Mouse (Mus musculus) embryonic stem cell, embryonic (primary cell): Measurements from ENCODE around the gene Sp9.

Experiments used
- CTCF ChIA-PET, 4 experiments: fragments of 300-600 bp in 2 of 4; fragments of 350-600 bp in 2 of 4; sonication (Branson Sonifier 250); formaldehyde crosslinking; loops; one replicate each; lab custom pipeline; 2022; ENCODE audit warnings: inconsistent platforms in 2 of 4; lab: Charles Lee
- POLR2A ChIA-PET, 4 experiments: fragments of 300-600 bp in 2 of 4; fragments of 350-600 bp in 2 of 4; sonication (Branson Sonifier 250); formaldehyde crosslinking; loops; one replicate each; lab custom pipeline; 2022; ENCODE audit warnings: antibody characterized with exemption in 4 of 4, inconsistent platforms in 1 of 4; lab: Charles Lee

Sp9 gene

GRCm38 (mm10) chr2:73270593-73271458 lies 899 bp upstream of the Sp9 start:
- CTCF ChIA-PET: interaction anchor here in 2 of 4 experiments (0.6 kb wide), 3 partner anchors 42 to 290 kb away, joined by 3 to 4 read pairs (median 4); partner anchors contain the start of gene Sp3 (in 1 of the 2)

DNA sequence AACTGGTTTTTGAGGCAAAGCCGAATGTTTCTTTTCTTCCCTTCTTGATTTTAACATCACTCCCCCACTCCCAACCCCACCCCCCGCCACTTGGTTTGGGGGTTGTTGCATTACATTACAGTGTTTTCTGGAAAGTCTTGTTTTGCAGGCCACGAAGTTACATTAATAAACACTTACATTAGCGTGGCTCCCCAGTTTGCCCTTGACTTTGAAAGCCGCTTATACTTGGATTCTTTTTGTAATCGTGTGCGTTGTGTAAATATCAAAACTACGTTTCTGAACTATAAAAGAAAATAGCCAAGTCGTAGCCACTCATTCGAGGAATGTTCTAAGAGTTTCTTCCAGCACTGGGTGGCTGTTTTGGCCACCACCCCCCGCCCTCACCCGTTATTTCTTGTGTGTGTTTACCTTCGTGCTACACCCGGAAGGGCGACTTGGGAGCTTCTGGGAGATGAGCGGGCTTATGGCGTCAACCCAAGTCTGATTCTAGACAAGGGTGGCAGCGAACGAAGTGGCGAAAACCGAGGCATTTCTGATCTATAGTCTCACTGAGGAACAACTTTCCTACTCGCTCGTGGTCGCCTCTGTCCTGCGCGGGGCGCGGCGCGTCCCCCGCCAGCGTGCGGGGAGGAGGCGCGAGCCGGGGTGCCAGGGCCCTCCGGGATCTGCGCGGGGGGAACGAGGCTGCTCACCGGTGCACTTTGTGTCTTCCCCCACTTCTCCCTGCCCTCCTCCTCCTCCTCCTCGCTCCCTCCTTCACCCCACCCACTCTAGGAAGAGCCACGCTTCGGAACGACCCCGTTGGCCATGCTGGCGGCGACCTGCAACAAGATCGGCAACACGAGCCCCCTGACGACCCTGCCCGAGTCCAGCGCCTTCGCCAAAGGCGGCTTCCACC lies 875 bp downstream of the Sp9 start:
- CTCF ChIA-PET: no interaction called here
- POLR2A ChIA-PET: interaction anchor here in 3 of 4 experiments (0.7 to 2.1 kb wide), 4 partner anchors 8 to 114 kb away, joined by 3 to 9 read pairs (median 4); partner anchors contain the start of gene Gpr155 (in 1 of the 3)

More at GRCm38 (mm10) chr2:73270593-73271458, 899 bp upstream of the Sp9 start:
- POLR2A ChIA-PET: interaction anchor here in 3 of 4 experiments (0.6 to 2.1 kb wide), 6 partner anchors 8 to 285 kb away, joined by 3 to 9 read pairs (median 4); partner anchors contain the start of gene Gpr155 (in 1 of the 3)

DNA sequence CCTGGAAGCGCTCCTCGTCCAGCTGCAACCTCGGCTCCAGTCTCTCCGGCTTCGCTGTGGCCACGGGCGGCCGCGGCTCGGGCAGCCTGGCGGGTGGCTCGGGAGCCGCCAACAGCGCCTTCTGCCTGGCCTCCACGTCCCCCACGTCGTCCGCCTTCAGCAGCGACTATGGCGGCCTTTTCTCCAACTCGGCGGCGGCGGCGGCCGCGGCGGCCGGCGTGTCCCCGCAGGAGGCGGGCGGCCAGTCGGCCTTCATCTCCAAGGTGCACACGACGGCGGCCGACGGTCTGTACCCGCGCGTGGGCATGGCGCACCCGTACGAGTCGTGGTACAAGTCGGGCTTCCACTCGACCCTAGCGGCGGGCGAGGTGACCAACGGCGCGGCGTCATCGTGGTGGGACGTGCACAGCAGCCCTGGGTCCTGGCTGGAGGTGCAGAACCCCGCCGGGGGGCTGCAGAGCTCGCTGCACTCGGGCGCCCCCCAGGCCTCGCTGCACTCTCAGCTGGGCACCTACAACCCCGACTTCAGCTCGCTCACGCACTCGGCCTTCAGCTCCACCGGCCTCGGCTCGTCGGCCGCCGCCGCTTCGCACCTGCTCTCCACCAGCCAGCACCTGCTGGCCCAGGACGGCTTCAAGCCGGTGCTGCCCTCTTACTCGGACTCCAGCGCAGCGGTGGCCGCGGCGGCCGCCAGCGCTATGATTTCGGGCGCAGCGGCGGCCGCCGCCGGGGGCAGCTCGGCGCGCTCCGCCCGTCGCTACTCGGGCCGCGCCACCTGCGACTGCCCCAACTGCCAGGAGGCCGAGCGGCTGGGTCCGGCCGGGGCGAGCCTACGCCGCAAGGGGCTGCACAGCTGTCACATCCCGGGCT lies 1.8 kb downstream of the Sp9 start:
- ChIA-PET POLR2A (interaction anchor here in 3 of 4 experiments (0.6 to 1.6 kb wide), 5 partner anchors 10 to 252 kb away, joined by 3 to 5 read pairs (median 3); partner anchors contain the start of gene Gpr155 (in 1 of the 3)), CTCF (no interaction called here)

- ChIA-PET POLR2A (interaction anchor here in 2 of 4 experiments (0.6 to 1.6 kb wide), 4 partner anchors 9 to 253 kb away, joined by 3 to 5 read pairs (median 4); no protein-coding TSS in a partner anchor), CTCF (interaction anchor here in 2 of 4 experiments (0.6 kb wide), 3 partner anchors 141 to 1529 kb away, joined by 3 to 5 read pairs (median 5); no protein-coding TSS in a partner anchor)
Observed at GRCm38 (mm10) chr2:73274119-73274920, 2.6 kb downstream of the Sp9 start.

- CTCF ChIA-PET: interaction anchor here in 3 of 4 experiments (0.6 kb wide), 4 partner anchors 142 to 1530 kb away, joined by 3 to 5 read pairs (median 4); no protein-coding TSS in a partner anchor
- POLR2A ChIA-PET: no interaction called here
Observed at GRCm38 (mm10) chr2:73275261-73276040, 3.7 kb downstream of the Sp9 start.

DNA sequence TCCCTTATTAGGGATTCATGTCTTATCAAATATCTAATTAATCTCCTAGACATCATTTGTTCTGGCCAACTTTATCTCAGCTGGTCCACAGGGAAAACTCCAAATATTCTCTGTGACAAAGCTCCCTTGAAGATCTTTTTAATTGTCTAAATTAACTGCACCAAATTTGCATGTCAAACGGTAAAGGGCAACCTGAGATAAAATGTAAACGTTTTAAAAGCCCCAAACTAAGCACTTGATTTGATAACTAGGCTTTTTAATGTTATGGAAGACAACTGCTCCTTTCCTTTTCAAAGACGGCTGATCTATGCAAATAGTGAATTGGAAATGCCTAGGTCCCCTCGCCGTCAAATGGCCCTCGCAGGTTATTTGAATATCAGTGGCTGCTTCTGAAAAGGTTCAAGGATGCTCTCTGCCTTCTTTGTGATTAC lies 4.4 kb downstream of the Sp9 start:
- POLR2A ChIA-PET: no interaction called here
- CTCF ChIA-PET: interaction anchor here in 1 of 4 experiments (0.6 kb wide), 1 partner anchor 325 kb away, joined by 4 read pairs; no protein-coding TSS in a partner anchor

- CTCF ChIA-PET: interaction anchor here in 3 of 4 experiments (0.9 to 2.2 kb wide), 11 partner anchors 10 to 1239 kb away, joined by 3 to 13 read pairs (median 4); no protein-coding TSS in a partner anchor
- POLR2A ChIA-PET: interaction anchor here in 2 of 4 experiments (0.5 to 3.1 kb wide), 4 partner anchors 13 to 256 kb away, joined by 3 to 11 read pairs (median 5); no protein-coding TSS in a partner anchor
Observed at GRCm38 (mm10) chr2:73277021-73277708, 5.4 kb downstream of the Sp9 start.

DNA sequence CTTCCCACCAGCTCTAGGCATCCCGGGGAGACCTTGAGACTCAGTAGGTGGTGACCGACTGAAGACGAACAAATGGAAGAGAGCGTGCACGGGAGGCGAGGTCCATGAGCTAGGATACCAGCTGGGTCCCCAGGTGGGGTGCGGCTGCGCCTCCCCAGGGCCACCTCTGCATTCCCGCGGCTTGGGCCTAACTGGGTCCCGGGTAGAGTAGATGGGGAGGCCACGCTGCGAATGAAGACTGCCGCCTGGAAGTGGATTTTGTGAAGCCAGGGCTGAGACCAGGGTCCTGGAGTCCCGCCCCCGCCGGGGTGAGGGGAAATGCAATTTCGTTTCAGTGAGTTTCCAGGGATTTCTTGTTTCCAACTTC lies 6.0 kb downstream of the Sp9 start:
- CTCF ChIA-PET: interaction anchor here in 3 of 4 experiments (0.6 to 2.2 kb wide), 14 partner anchors 8 to 1239 kb away, joined by 3 to 13 read pairs (median 4); no protein-coding TSS in a partner anchor

GRCm38 (mm10) chr2:73278131-73278854 lies 6.6 kb downstream of the Sp9 start:
- ChIA-PET CTCF (interaction anchor here (0.5 to 2.2 kb wide), 55 partner anchors 7 to 1313 kb away, joined by 3 to 14 read pairs (median 4); partner anchors contain the start of genes Gpr155 (in 1 of the 4) and Sp3 (in 1 of the 4)), POLR2A (interaction anchor here (0.6 to 3.1 kb wide), 12 partner anchors 8 to 1043 kb away, joined by 3 to 11 read pairs (median 4); partner anchors contain the start of genes Cir1 (in 1 of the 4) and Scrn3 (in 1 of the 4))

More for the DNA sequence above, 6.0 kb downstream of the Sp9 start:
- POLR2A ChIA-PET: interaction anchor here in 2 of 4 experiments (0.5 to 3.1 kb wide), 4 partner anchors 14 to 257 kb away, joined by 3 to 11 read pairs (median 5); no protein-coding TSS in a partner anchor

GRCm38 (mm10) chr2:73278869-73279268 lies 7.1 kb downstream of the Sp9 start:
- CTCF ChIA-PET: interaction anchor here (0.6 to 2.2 kb wide), 41 partner anchors 9 to 1314 kb away, joined by 3 to 14 read pairs (median 4); partner anchors contain the start of gene Sp3 (in 1 of the 4)
- POLR2A ChIA-PET: interaction anchor here in 3 of 4 experiments (0.7 to 3.1 kb wide), 12 partner anchors 9 to 1044 kb away, joined by 3 to 11 read pairs (median 3); partner anchors contain the start of genes Cir1 (in 1 of the 3) and Scrn3 (in 1 of the 3)

DNA sequence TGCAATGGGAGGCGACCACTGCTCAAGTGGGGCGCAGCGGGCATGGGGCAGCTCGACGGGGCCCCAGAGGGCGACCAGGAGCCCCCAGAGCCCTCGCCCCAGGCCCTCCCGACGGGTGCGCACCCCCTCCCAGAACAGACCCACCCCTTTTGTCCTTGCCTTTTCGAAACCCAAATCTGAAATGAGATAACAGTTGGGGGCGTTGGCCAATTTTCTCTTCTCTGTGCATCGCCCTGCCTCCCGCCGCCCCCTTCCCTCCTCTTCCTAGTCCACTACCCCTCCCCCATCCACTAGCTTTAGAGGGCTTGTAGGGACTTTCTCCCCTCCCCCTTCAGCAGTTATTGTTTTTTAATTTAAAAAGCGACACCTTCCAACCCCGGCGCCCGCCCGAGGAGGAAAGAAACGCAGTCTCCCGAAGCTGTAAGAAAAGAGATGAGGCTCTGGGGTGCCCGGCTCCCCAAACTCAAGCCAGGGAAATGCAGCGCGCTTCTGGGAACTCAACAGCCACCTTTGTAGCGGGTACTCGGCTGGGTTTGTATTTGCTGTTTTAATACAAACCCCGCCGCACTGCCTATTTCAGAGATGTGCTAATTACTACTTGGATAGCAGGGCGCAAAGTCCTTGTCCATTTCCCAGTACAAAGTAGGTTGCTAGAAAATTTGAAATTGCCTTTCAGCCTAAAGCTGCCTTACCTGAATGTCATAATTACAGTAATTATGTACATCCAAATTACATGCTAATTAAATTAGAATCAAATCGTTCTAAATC lies 7.7 kb downstream of the Sp9 start:
- POLR2A ChIA-PET: interaction anchor here in 3 of 4 experiments (0.6 to 3.1 kb wide), 9 partner anchors 9 to 1244 kb away, joined by 3 to 11 read pairs (median 3); partner anchors contain the start of genes Cir1 (in 1 of the 3) and Scrn3 (in 1 of the 3)
- CTCF ChIA-PET: interaction anchor here in 3 of 4 experiments (0.6 to 2.2 kb wide), 25 partner anchors 10 to 1385 kb away, joined by 3 to 14 read pairs (median 4); no protein-coding TSS in a partner anchor

DNA sequence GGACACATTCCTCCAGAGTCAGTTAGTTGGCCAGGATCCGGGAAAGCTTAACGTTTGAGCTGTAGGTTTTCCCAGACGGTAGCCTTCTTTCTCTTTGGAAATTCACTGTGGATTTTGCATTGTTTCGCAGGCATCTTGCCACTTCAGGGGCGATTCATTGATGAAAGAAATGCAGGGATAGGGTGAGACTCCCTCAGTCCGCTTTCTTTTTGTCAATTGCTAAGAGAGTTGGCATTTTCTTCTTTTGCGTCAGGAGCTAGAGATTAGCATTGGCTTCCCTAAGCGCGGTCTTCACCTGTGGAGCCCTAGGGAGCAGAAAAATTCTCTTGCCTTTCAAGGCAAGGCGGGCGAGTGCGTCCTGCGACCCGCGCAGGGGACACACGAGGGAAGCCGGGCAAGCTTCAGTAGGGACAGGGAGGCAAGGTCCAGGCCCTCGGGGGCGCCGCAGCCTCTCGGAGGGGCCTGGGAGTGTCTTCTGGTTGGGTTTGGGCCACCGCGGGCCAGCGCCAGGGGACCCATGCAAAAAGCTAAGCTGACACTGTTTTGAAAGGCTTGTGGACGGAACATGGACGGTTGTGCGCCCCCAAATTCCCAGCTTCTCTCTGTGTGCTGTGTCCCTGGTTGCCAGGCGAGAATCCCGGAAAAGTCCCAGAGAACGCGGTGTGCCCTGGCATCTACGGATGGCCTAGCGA lies 8.8 kb downstream of the Sp9 start:
- CTCF ChIA-PET: interaction anchor here (0.6 to 1.5 kb wide), 8 partner anchors 16 to 1046 kb away, joined by 3 to 4 read pairs (median 3); no protein-coding TSS in a partner anchor
- POLR2A ChIA-PET: interaction anchor here (0.5 to 1.1 kb wide), 8 partner anchors 9 to 308 kb away, joined by 3 to 9 read pairs (median 3); partner anchors contain the start of genes Sp9 (in 2 of the 4) and Gpr155 (in 1 of the 4)
